Mouse (Mus musculus) liver, postnatal 0 days (tissue): ENCODE results near the gene Patl2. TPM values are rescaled to one million over a fixed set of nuclear protein-coding genes. Genes with fewer than 3 reads are reported as not detected.

Source experiments
- ATAC-seq: fragments of 200-750 bp; cut with Nextera tagmentation; 2 replicates; pipeline ENCODE4 v1.8.0; 2017; ENCODE audit warnings: mild to moderate bottlenecking, moderate library complexity
- DNase-seq: peaks from one replicate; pipeline ENCODE4 v3.0.0-alpha.2; 2016
- H3K27ac ChIP-seq: fragments of 300-500 bp; sonication (generic); 2 replicates; pipeline ENCODE4 v1.5.1; 2014; ENCODE audit warnings: antibody characterized with exemption, moderate library complexity, mild to moderate bottlenecking, low read depth
- H3K27me3 ChIP-seq: fragments of 300-500 bp; sonication (generic); 2 replicates; pipeline ENCODE4 v1.6.1; 2014; ENCODE audit warnings: low read length, control low read depth, mixed read lengths; ENCODE audit not compliant: insufficient read depth
- H3K36me3 ChIP-seq: fragments of 300-500 bp; sonication (generic); replicated peaks from 2 replicates; pipeline ENCODE4 v1.6.1; 2014; ENCODE audit warnings: mild to moderate bottlenecking, control low read depth, low read length, moderate library complexity, mixed read lengths; ENCODE audit not compliant: insufficient read depth
- H3K4me1 ChIP-seq: fragments of 300-500 bp; sonication (generic); 2 replicates; pipeline ENCODE4 v1.6.1; 2014; ENCODE audit warnings: antibody characterized with exemption, mild to moderate bottlenecking, control low read depth; ENCODE audit not compliant: insufficient read depth
- H3K4me2 ChIP-seq: fragments of 300-500 bp; sonication (generic); 2 replicates; pipeline ENCODE4 v1.6.1; 2014; ENCODE audit warnings: low read depth, mild to moderate bottlenecking, low read length, moderate library complexity, mixed read lengths
- H3K4me3 ChIP-seq: fragments of 300-500 bp; sonication (generic); 2 replicates; pipeline ENCODE4 v1.5.1; 2014; ENCODE audit warnings: low read depth, low read length
- H3K9ac ChIP-seq: fragments of 300-500 bp; sonication (generic); replicated peaks from 2 replicates; pipeline ENCODE4 v1.6.1; 2014; ENCODE audit warnings: mild to moderate bottlenecking, moderate library complexity
- H3K9me3 ChIP-seq: fragments of 300-500 bp; sonication (generic); 2 replicates; pipeline ENCODE4 v1.6.1; 2016; ENCODE audit warnings: mild to moderate bottlenecking, control low read depth, low read length, mixed read lengths
- CTCF ChIP-seq: sonication (generic); IDR thresholded peaks from 2 replicates; pipeline ENCODE4 v1.5.1; 2016; ENCODE audit warnings: antibody characterized with exemption, low read depth
- EP300 ChIP-seq: IDR thresholded peaks from 2 replicates; pipeline ENCODE4 v1.6.1; 2016; ENCODE audit warnings: antibody characterized with exemption, low read depth, mild to moderate bottlenecking
- WGBS: fragments of 180-500 bp; shearing (Covaris S2); extraction: QIAGEN DNeasy Blood & Tissue Kit; methylation state at CpG from one replicate; pipeline ENCODE4 v1.1.7; 2014; ENCODE audit not compliant: insufficient replicate concordance; 5-methylcytosine and 5-hydroxymethylcytosine counted together
- polyA plus RNA-seq: library from polyadenylated mRNA; unstranded; fragments of >200 nt; fragmentation: Nextera tagmentation; extraction: Ambion mirVana; gene quantifications from 2 replicates; pipeline ENCODE4 v1.2.1, GENCODE M21; 2015

The Patl2 gene
- polyA plus RNA-seq, 1 experiment from 2014 or later: 0.18 TPM

DNA sequence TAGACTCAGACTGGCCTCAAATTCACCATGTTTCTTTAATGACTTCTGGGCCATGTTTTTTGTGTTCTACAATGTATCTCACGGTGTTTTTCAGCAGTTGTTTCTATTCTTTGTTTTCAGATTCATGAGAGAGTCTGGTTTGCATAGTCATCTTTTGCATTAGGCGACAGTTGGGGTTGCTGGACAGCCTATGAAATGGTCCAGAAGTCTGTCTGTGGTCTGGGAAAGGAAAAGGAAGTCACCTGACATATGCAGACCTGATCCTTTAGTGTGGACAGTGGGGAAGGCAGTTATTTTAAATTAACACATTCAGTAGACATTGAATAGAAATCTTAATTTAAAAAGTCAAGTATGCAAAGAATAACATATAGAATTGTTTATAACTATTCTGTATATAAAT, 23.5 kb downstream of the Patl2 start:
- no peak for DNase-seq
- no peak for ATAC-seq
- 0 out of 2 replicates have a peak, but pooled peaks cover 1% of the 10 kb centered on the region for H3K4me1 ChIP-seq
- no peaks in the 10 kb centered on the region for H3K36me3 ChIP-seq
- no peaks in the 10 kb centered on the region for H3K27me3 ChIP-seq
- H3K9ac ChIP-seq: no peak overlapping the region
- TF ChIP-seq EP300: no peak
- no peak for TF ChIP-seq CTCF
- no peaks in the 10 kb centered on the region for H3K9me3 ChIP-seq
- no peak overlapping the region for H3K27ac ChIP-seq
- WGBS: 60% methylated on average over 2 of the region's 2 CpGs
- no peak overlapping the region for H3K4me2 ChIP-seq
- no peak overlapping the region for H3K4me3 ChIP-seq

DNA sequence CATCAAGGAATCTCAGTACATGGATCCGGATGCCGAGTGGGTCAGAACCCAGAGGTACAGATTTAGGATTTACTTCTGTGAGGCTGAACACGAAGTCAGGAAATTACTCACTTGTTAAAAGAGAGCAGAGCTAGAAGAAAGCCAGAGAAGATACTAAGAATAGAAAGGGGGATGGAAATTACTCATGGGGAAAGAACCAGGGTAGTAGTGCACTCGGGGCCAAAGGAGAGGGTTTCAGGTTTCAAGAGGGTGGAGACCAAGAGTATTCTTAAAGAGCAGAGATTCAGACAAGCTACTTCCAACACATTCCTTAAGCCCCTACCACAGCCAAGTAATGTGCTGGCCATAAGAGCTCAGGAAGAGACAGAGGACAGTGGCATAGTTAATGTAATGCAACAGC, 24.4 kb downstream of the Patl2 start:
- WGBS: 42% methylated on average over 4 of the region's 4 CpGs
- no peak for DNase-seq
- H3K27me3 ChIP-seq: no peaks in the 10 kb centered on the region
- H3K4me3 ChIP-seq: no peak overlapping the region
- H3K9ac ChIP-seq: no peak overlapping the region
- H3K4me1 ChIP-seq: 0 out of 2 replicates have a peak, but pooled peaks cover 2% of the 10 kb centered on the region
- H3K27ac ChIP-seq: no peak overlapping the region
- H3K4me2 ChIP-seq: no peak overlapping the region
- TF ChIP-seq EP300 (no peak), CTCF (no peak)
- H3K36me3 ChIP-seq: no peaks in the 10 kb centered on the region
- no peaks in the 10 kb centered on the region for H3K9me3 ChIP-seq
- ATAC-seq: no peak

DNA sequence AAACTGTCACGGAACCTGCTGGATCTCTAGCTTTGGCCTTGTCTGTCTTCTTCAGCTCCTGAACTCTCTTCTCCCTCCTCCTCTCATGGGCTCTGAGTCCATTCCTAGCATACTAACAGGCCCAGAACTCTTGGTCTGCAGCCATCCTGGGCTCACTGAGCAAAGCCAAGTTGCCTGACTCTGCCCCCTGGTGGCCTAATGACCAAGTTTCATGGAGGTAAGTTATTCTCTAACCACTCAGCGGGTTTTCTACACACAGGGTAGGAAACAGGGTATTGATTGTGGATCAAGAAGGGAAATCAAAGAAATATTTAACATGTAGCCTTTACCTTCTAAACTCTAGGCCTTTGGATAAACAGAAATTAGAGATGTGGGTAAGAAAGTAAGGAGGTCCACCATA, 25.3 kb downstream of the Patl2 start, which contains the start of gene Trim69:
Gene Trim69, plus strand, starts transcription at position 21 of the 400 bp plus-strand sequence.
- no peak within 1 kb of the TSS for H3K27ac ChIP-seq
- H3K4me3 ChIP-seq: no peak within 1 kb of the TSS
- no peaks in the 10 kb centered on the region for H3K9me3 ChIP-seq
- peak; percentile 87 for DNase-seq
- no peaks in the 10 kb centered on the region for H3K27me3 ChIP-seq
- H3K9ac ChIP-seq: no peak within 1 kb of the TSS
- TF ChIP-seq CTCF (peak; percentile 94), EP300 (0 out of 2 replicates have a peak, but pooled peaks have one; percentile 22)
- ATAC-seq: peak; percentile 44
- H3K36me3 ChIP-seq: no peaks in the 10 kb centered on the region
- WGBS: 33% methylated on average over 2 of the region's 2 CpGs
- no peak within 1 kb of the TSS for H3K4me2 ChIP-seq
- H3K4me1 ChIP-seq: peaks cover 4% of the 10 kb centered on the region; the same call in 1 of the 2 replicates

DNA sequence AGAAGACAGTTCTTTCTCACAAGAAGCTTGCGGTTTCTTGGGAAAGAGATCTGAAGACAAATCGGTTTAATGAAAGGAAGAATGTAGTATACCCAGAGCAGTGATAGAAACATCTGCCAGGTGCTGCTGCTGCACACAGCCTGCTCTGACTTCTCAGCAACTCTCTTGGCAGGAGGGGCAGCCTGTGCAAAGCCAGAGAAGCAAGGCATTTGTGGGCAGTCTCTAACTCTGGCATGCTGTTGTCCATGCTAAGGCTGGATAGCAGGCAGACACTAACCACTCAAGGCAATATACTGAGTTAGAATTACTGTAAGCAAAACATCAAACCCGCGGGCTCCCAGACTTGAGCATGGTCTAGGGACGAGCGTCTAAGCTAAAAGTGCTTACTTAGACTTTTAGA, 26.3 kb downstream of the Patl2 start:
- Histone ChIP-seq H3K4me3 (no peak overlapping the region), H3K27ac (no peak overlapping the region), H3K9me3 (no peaks in the 10 kb centered on the region), H3K9ac (no peak overlapping the region), H3K4me2 (no peak overlapping the region), H3K36me3 (0 out of 2 replicates have a peak, but pooled peaks cover 3% of the 10 kb centered on the region), H3K4me1 (peaks cover 12% of the 10 kb centered on the region), H3K27me3 (no peaks in the 10 kb centered on the region)
- WGBS: 80% methylated on average over 6 of the region's 6 CpGs
- no peak for TF ChIP-seq CTCF
- no peak for ATAC-seq
- DNase-seq: no peak

DNA sequence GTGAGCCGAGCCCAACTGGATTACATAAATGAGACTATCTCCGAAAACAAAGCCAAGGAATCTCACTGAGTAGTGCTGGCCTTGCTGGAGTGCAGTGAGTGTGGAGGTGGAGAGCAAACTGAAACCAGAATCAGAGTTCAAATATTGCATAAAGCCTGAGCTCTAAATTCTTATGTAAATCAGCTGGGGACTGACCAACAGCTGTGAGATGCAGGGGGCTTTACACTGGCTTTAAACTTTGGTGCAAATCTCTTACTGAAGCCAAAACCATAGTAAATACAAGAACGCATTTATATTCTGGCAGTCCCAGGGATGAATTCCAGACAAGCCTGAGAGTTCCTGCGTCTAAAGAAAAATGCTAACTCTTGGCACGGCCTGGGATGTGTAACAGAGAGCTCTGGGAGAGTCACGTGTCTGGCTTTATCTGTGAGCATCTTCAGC, 27.6 kb downstream of the Patl2 start:
- no peak overlapping the region for H3K4me2 ChIP-seq
- DNase-seq (no peak), ATAC-seq (no peak)
- H3K9me3 ChIP-seq: no peaks in the 10 kb centered on the region
- H3K9ac ChIP-seq: no peak overlapping the region
- peak overlapping the region; percentile 46; the same call in 1 of the 2 replicates for H3K27ac ChIP-seq
- H3K27me3 ChIP-seq: no peaks in the 10 kb centered on the region
- TF ChIP-seq EP300 (no peak), CTCF (no peak)
- H3K4me3 ChIP-seq: no peak overlapping the region
- H3K4me1 ChIP-seq: peaks cover 12% of the 10 kb centered on the region
- peaks cover 10% of the 10 kb centered on the region; the same call in 1 of the 2 replicates for H3K36me3 ChIP-seq
- WGBS: 57% methylated on average over 6 of the region's 6 CpGs

DNA sequence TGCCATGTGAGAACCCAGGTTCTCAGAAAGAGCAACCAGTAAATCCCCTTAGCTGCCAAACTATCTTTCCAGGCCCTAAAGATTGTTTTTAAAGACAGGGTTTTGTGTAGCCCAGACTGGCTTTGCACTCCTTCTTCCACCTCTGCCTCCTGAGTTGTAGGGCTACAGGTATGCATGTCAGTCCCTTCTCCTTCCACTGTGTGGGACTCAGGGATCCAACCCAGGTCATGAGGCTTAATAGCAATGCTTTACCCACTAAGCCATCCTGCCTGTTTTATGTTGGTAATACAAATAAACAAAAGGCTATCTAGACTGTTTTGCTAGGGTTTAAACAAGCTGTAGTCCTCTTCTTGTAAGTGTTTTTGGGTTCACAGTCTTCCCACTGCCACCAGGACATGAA, 28.4 kb downstream of the Patl2 start:
- TF ChIP-seq CTCF: no peak
- no peak for TF ChIP-seq EP300
- DNase-seq: no peak
- peaks cover 16% of the 10 kb centered on the region for H3K36me3 ChIP-seq
- no peaks in the 10 kb centered on the region for H3K9me3 ChIP-seq
- ATAC-seq: no peak
- H3K27me3 ChIP-seq: no peaks in the 10 kb centered on the region
- H3K9ac ChIP-seq: no peak overlapping the region
- H3K4me1 ChIP-seq: peaks cover 12% of the 10 kb centered on the region
- H3K4me2 ChIP-seq: no peak overlapping the region
- no peak overlapping the region for H3K27ac ChIP-seq
- no peak overlapping the region for H3K4me3 ChIP-seq
